Mouse (Mus musculus) erythroblast, embryonic 14.5 days (primary cell): ENCODE measurements around the gene Pdgfa.

Source experiments
- GATA1 ChIP-seq: IDR thresholded peaks from 2 replicates; pipeline ENCODE4 v1.6.1; 2012; ENCODE audit warnings: low read length, inconsistent platforms, mixed read lengths
- TAL1 ChIP-seq: IDR thresholded peaks from 3 replicates; pipeline ENCODE4 v1.6.1; 2012; ENCODE audit warnings: low read length, inconsistent platforms, mixed read lengths

DNA sequence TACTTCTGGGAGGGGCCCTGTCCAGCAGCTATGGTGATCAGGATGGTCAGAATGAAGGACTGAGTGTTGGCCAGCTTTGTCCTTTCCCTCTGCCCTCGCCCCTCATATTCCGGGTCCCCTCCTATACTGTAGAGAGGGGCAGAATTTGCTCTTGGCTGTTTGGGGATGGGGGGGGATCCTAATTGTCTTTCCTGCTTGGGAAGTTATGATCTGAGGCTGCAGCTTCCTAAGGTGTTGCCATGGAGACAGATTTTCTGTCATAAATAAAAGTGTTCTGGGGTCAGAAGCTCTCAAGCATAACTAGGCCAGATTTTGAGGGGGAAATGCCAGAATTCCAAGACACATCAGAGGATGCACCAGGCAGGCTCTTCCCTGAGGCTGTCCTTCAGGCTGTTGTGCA, 31.6 kb downstream of the Pdgfa start:
- TF ChIP-seq GATA1, result no peak
- no peak for TF ChIP-seq TAL1
